Mouse (Mus musculus) MEL (cell line): ENCODE data around the gene Il1f5. TPM values are rescaled to one million over a fixed set of nuclear protein-coding genes. Genes with fewer than 3 reads are reported as not detected.

Source experiments
- DNase-seq: peaks from one replicate; pipeline ENCODE4 v3.0.0; 2011; ENCODE audit warnings: low read depth, low spot score
- H3K27ac ChIP-seq: 2 replicates; pipeline ENCODE4 v1.5.1; 2012; ENCODE audit warnings: low read depth, mild to moderate bottlenecking, control low read depth, low read length, moderate library complexity; ENCODE audit not compliant: control insufficient read depth
- H3K27me3 ChIP-seq, 2 experiments: fragments of 150-350 bp in 1 of 2; sonication (generic) in 1 of 2; 2 replicates each; pipeline ENCODE4 v1.6.1; 2012; ENCODE audit warnings: low read length in 2 of 2, mild to moderate bottlenecking in 2 of 2, improper control_type of control experiment in 1 of 2, moderate library complexity in 1 of 2; ENCODE audit not compliant: insufficient read depth in 2 of 2, control insufficient read depth in 1 of 2
- H3K36me3 ChIP-seq, 2 experiments: 2 replicates each; pipeline ENCODE4 v1.6.1; 2012 to 2014; ENCODE audit warnings: low read length in 2 of 2, improper control_type of control experiment in 1 of 2, inconsistent platforms in 1 of 2, mild to moderate bottlenecking in 1 of 2; ENCODE audit not compliant: insufficient read depth in 2 of 2, control insufficient read depth in 1 of 2
- H3K4me1 ChIP-seq, 2 experiments: fragments of 150-350 bp in 1 of 2; sonication (generic) in 1 of 2; 2 replicates each; pipeline ENCODE4 v1.6.1; 2012; ENCODE audit warnings: low read length in 2 of 2, improper control_type of control experiment in 1 of 2, mild to moderate bottlenecking in 1 of 2; ENCODE audit not compliant: insufficient read depth in 2 of 2, control insufficient read depth in 1 of 2
- H3K4me3 ChIP-seq, 2 experiments: fragments of 150-350 bp in 1 of 2; sonication (generic) in 1 of 2; 2 replicates each; pipeline ENCODE4 v1.5.1; 2012; ENCODE audit warnings: low read depth in 2 of 2, low read length in 2 of 2, mild to moderate bottlenecking in 2 of 2, moderate library complexity in 2 of 2, control low read depth in 1 of 2, improper control_type of control experiment in 1 of 2; ENCODE audit not compliant: control insufficient read depth in 1 of 2, insufficient read depth in 1 of 2
- H3K79me2 ChIP-seq: 2 replicates; pipeline ENCODE4 v1.6.1; 2012; ENCODE audit warnings: mild to moderate bottlenecking, low read length, moderate library complexity; ENCODE audit not compliant: control insufficient read depth, poor library complexity, insufficient read depth
- H3K9ac ChIP-seq: 2 replicates; pipeline ENCODE4 v1.6.1; 2012; ENCODE audit warnings: low read depth, mild to moderate bottlenecking, control low read depth, low read length, moderate library complexity; ENCODE audit not compliant: control insufficient read depth, poor library complexity, severe bottlenecking
- H3K9me3 ChIP-seq: fragments of 150-350 bp; sonication (generic); replicated peaks from 2 replicates; pipeline ENCODE4 v1.6.1; 2012; ENCODE audit warnings: mild to moderate bottlenecking, low read length, improper control_type of control experiment, moderate library complexity; ENCODE audit not compliant: insufficient read depth
- BHLHE40 ChIP-seq: IDR thresholded peaks from 2 replicates; pipeline ENCODE4 v1.6.1; 2012; ENCODE audit warnings: low read depth, mild to moderate bottlenecking, inconsistent platforms, low read length, improper control_type of control experiment, borderline replicate concordance
- CHD2 ChIP-seq: IDR thresholded peaks from 2 replicates; pipeline ENCODE4 v1.6.1; 2011; ENCODE audit warnings: low read length, improper control_type of control experiment
- CTCF ChIP-seq, 3 experiments: IDR thresholded peaks in 2 of 3; conservative IDR thresholded peaks in 1 of 3; 2 replicates each; pipeline ENCODE4 v1.5.1; 2011 to 2012; ENCODE audit warnings: low read length in 3 of 3, low read depth in 2 of 3, mild to moderate bottlenecking in 2 of 3, improper control_type of control experiment in 1 of 3, inconsistent platforms in 1 of 3, mixed read lengths in 1 of 3, moderate library complexity in 1 of 3; ENCODE audit not compliant: control insufficient read depth in 1 of 3, insufficient read depth in 1 of 3, poor library complexity in 1 of 3, severe bottlenecking in 1 of 3
- E2F4 ChIP-seq: IDR thresholded peaks from 2 replicates; pipeline ENCODE4 v1.6.1; 2011; ENCODE audit warnings: low read depth, low read length, improper control_type of control experiment, borderline replicate concordance
- ELF1 ChIP-seq: IDR thresholded peaks from 2 replicates; pipeline ENCODE4 v1.6.1; 2014; ENCODE audit warnings: low read depth, mild to moderate bottlenecking, inconsistent platforms, low read length, improper control_type of control experiment, moderate library complexity
- GABPA ChIP-seq: IDR thresholded peaks from 2 replicates; pipeline ENCODE4 v1.6.1; 2012; ENCODE audit warnings: low read depth, mild to moderate bottlenecking, inconsistent platforms, low read length, improper control_type of control experiment, moderate library complexity
- HCFC1 ChIP-seq: IDR thresholded peaks from 2 replicates; pipeline ENCODE4 v1.6.1; 2012; ENCODE audit warnings: low read depth, mild to moderate bottlenecking, inconsistent platforms, low read length, improper control_type of control experiment, moderate library complexity
- MAX ChIP-seq: IDR thresholded peaks from 2 replicates; pipeline ENCODE4 v1.6.1; 2011; ENCODE audit warnings: low read length, improper control_type of control experiment
- MAZ ChIP-seq: IDR thresholded peaks from 2 replicates; pipeline ENCODE4 v1.6.1; 2012; ENCODE audit warnings: low read depth, mild to moderate bottlenecking, inconsistent platforms, low read length, improper control_type of control experiment
- MYB ChIP-seq: IDR thresholded peaks from 2 replicates; pipeline ENCODE4 v1.6.1; 2011; ENCODE audit warnings: mild to moderate bottlenecking, low read depth, low read length, improper control_type of control experiment
- NELFE ChIP-seq: IDR thresholded peaks from 2 replicates; pipeline ENCODE4 v1.6.1; 2011; ENCODE audit warnings: low read depth, low read length, improper control_type of control experiment
- POLR2AphosphoS5 ChIP-seq: IDR thresholded peaks from 2 replicates; pipeline ENCODE4 v1.6.1; 2012; ENCODE audit warnings: low read depth, borderline replicate concordance, mild to moderate bottlenecking, inconsistent platforms, low read length, moderate library complexity, mixed read lengths
- RCOR1 ChIP-seq: IDR thresholded peaks from 2 replicates; pipeline ENCODE4 v1.6.1; 2012; ENCODE audit warnings: low read depth, mild to moderate bottlenecking, inconsistent platforms, low read length, improper control_type of control experiment
- SIN3A ChIP-seq: IDR thresholded peaks from 2 replicates; pipeline ENCODE4 v1.6.1; 2012; ENCODE audit warnings: low read length, improper control_type of control experiment, inconsistent platforms
- TAL1 ChIP-seq: IDR thresholded peaks from 2 replicates; pipeline ENCODE4 v1.6.1; 2012; ENCODE audit warnings: mild to moderate bottlenecking, inconsistent platforms, low read length, moderate library complexity, mixed read lengths
- TCF12 ChIP-seq: IDR thresholded peaks from 2 replicates; pipeline ENCODE4 v1.6.1; 2014; ENCODE audit warnings: low read depth, mild to moderate bottlenecking, inconsistent platforms, low read length, improper control_type of control experiment, moderate library complexity
- UBTF ChIP-seq: IDR thresholded peaks from 2 replicates; pipeline ENCODE4 v1.6.1; 2012; ENCODE audit warnings: low read depth, mild to moderate bottlenecking, inconsistent platforms, low read length, improper control_type of control experiment, moderate library complexity, borderline replicate concordance; ENCODE audit not compliant: insufficient read depth
- USF1 ChIP-seq: IDR thresholded peaks from 2 replicates; pipeline ENCODE4 v1.6.1; 2014; ENCODE audit warnings: low read depth, mild to moderate bottlenecking, inconsistent platforms, low read length, improper control_type of control experiment, moderate library complexity
- ZC3H11A ChIP-seq: IDR thresholded peaks from 2 replicates; pipeline ENCODE4 v1.6.1; 2012; ENCODE audit warnings: low read depth, mild to moderate bottlenecking, inconsistent platforms, low read length, improper control_type of control experiment
- ZKSCAN1 ChIP-seq: IDR thresholded peaks from 2 replicates; pipeline ENCODE4 v1.6.1; 2012; ENCODE audit warnings: low read depth, mild to moderate bottlenecking, inconsistent platforms, low read length, improper control_type of control experiment, moderate library complexity
- polyA plus RNA-seq, 2 experiments: library from polyadenylated mRNA; stranded (reverse) in 1 of 2; unstranded in 1 of 2; fragments of >175 nt in 1 of 2; fragments of >200 nt in 1 of 2; gene quantifications; 2 replicates each; pipeline versions ENCODE4 v1.2.1 to v1.2.4; 2012; ENCODE audit warnings: low replicate concordance in 2 of 2, low read depth in 1 of 2; ENCODE audit not compliant: insufficient read length in 2 of 2, insufficient read depth in 1 of 2, missing spikeins in 1 of 2
- total RNA-seq: library from RNA; depleted of rRNA; stranded (reverse); fragments of 300-350 nt; gene quantifications from 2 replicates; pipeline ENCODE4 v1.2.3, GENCODE M21; 2012

Gene Il1f5
- total and polyA plus RNA-seq, 3 experiments: not detected

GRCm38 (mm10) chr2:24273619-24274018, 3.1 kb upstream of the Il1f5 start:
- Histone ChIP-seq H3K27ac (no peak overlapping the region), H3K9ac (no peak overlapping the region), H3K4me3 (no peak overlapping the region), H3K9me3 (no peaks in the 10 kb centered on the region), H3K27me3 (no peaks in the 10 kb centered on the region), H3K4me1 (no peaks in the 10 kb centered on the region)
- no peak for DNase-seq
- no peak for TF ChIP-seq SIN3A
- TF ChIP-seq NELFE: no peak
- TF ChIP-seq USF1: no peak
- no peak for TF ChIP-seq MAX
- no peak for TF ChIP-seq CHD2
- no peak for TF ChIP-seq HCFC1
- TF ChIP-seq, all 39 proteins: peak for 0
- no peaks in the 10 kb centered on the region for H3K36me3 ChIP-seq
- H3K79me2 ChIP-seq: no peaks in the 10 kb centered on the region

GRCm38 (mm10) chr2:24275146-24275545, 1.6 kb upstream of the Il1f5 start:
- H3K27me3 ChIP-seq: no peaks in the 10 kb centered on the region
- H3K4me1 ChIP-seq: no peaks in the 10 kb centered on the region
- no peaks in the 10 kb centered on the region for H3K79me2 ChIP-seq
- no peaks in the 10 kb centered on the region for H3K36me3 ChIP-seq
- TF ChIP-seq BHLHE40 (no peak), UBTF (no peak), E2F4 (no peak), TAL1 (no peak), GABPA (no peak), CTCF (IDR thresholded peaks at IDR 0.05 in 2 of 3, conservative IDR thresholded peaks at IDR 0.05 in 1 of 3; ENCODE audit: control insufficient read depth in 1 of 3, insufficient read depth in 1 of 3, low read depth in 2 of 3, low read length in 3 of 3, poor library complexity in 1 of 3, severe bottlenecking in 1 of 3) (no peak), MAZ (no peak), RCOR1 (no peak), POLR2AphosphoS5 (no peak), ZKSCAN1 (no peak), SIN3A (no peak), ELF1 (no peak), NELFE (no peak), MAX (no peak), MYB (no peak), TCF12 (no peak), ZC3H11A (no peak)
- no peaks in the 10 kb centered on the region for H3K9me3 ChIP-seq
- H3K27ac ChIP-seq: no peak overlapping the region
- H3K4me3 ChIP-seq: no peak overlapping the region
- H3K9ac ChIP-seq: no peak overlapping the region
- DNase-seq: no peak
